Mouse (Mus musculus) olfactory bulb, adult 2 months (tissue): Measurements from ENCODE around the gene Herpud1. TPM values are rescaled to one million over a fixed set of nuclear protein-coding genes. Genes with fewer than 3 reads are reported as not detected.

ENCODE experiments used
- H3K27ac ChIP-seq: fragments of 200-500 bp; 2 replicates; pipeline ENCODE4 v1.5.1; 2012; ENCODE audit warnings: low read depth, low read length; ENCODE audit not compliant: insufficient read depth
- H3K4me1 ChIP-seq: fragments of 200-500 bp; 2 replicates; pipeline ENCODE4 v1.6.1; 2012; ENCODE audit warnings: low read length; ENCODE audit not compliant: control insufficient read depth, insufficient read depth
- H3K4me3 ChIP-seq: fragments of 200-500 bp; 2 replicates; pipeline ENCODE4 v1.5.1; 2012; ENCODE audit warnings: mild to moderate bottlenecking, low read depth, low read length, moderate library complexity; ENCODE audit not compliant: insufficient read depth
- CTCF ChIP-seq: fragments of 200-500 bp; IDR thresholded peaks from 2 replicates; pipeline ENCODE4 v1.5.1; 2012; ENCODE audit warnings: low read depth, mild to moderate bottlenecking, low read length, moderate library complexity; ENCODE audit not compliant: insufficient read depth
- POLR2A ChIP-seq: fragments of 200-500 bp; IDR thresholded peaks from 2 replicates; pipeline ENCODE4 v1.6.1; 2012; ENCODE audit warnings: mild to moderate bottlenecking, low read depth, low read length, moderate library complexity; ENCODE audit not compliant: insufficient read depth
- WGBS: fragments of 180-500 bp; shearing (Covaris S2); methylation state at CpG from one replicate; pipeline ENCODE4 v1.1.7; 2018; 5-methylcytosine and 5-hydroxymethylcytosine counted together
- polyA plus RNA-seq: library from polyadenylated mRNA; stranded (reverse); fragments of >200 nt; gene quantifications from 2 replicates; pipeline ENCODE4 v1.2.4, GENCODE M21; 2012; ENCODE audit warnings: low replicate concordance; ENCODE audit not compliant: missing spikeins, insufficient read depth, insufficient read length

Herpud1 gene
- polyA plus RNA-seq, 1 experiment, result not detected

DNA sequence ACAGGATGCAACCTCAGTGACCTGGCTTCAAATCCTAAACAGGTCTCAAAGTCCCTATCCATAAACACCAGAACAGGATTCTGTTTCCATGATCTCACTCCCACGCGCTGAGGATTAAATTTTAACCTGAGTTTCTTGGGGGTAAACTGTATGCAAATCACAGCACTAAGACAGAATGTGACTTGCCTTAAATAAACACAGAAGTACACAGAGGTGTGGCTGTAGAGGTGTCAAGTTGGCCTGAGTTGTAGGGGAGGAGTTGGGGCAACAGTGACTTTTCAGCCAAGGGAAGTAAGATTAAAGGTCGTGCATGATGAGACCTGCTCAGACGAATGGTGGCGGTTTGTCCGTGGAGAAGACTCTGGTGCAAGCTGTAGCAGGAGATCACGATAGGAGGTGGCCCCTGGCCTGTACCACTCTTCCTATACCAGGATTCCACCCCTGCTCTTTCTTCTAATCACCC, 32.1 kb upstream of the Herpud1 start:
- H3K27ac ChIP-seq, result no peak overlapping the region
- no peak overlapping the region for H3K4me3 ChIP-seq
- 91% methylated on average over 7 of the region's 7 CpGs for WGBS
- no peaks in the 10 kb centered on the region for H3K4me1 ChIP-seq
- TF ChIP-seq CTCF, result no peak
- TF ChIP-seq POLR2A, result no peak

DNA sequence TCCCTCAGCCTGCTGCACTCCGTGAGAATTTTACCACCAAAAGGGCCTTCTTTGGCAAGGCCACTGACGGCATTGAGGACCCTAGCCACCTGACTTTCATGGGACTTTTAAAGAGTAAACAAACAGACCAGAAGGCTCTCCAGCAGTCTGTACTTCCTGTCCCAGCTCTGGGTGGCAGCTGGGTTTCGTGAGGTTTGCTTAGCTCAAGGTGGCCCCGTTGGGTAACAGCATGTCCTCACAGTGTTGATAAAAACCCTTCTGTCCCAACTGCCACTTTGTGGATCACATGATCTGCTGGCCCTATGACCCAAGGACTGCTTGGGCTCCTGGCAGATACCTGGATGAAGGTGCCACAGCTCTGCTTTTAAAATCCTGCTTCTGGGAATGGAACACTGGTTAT, 31.7 kb upstream of the Herpud1 start:
- H3K4me1 ChIP-seq, result no peaks in the 10 kb centered on the region
- H3K4me3 ChIP-seq, result no peak overlapping the region
- no peak overlapping the region for H3K27ac ChIP-seq
- WGBS, result 83% methylated on average over 4 of the region's 4 CpGs
- no peak for TF ChIP-seq POLR2A
- TF ChIP-seq CTCF, result no peak

DNA sequence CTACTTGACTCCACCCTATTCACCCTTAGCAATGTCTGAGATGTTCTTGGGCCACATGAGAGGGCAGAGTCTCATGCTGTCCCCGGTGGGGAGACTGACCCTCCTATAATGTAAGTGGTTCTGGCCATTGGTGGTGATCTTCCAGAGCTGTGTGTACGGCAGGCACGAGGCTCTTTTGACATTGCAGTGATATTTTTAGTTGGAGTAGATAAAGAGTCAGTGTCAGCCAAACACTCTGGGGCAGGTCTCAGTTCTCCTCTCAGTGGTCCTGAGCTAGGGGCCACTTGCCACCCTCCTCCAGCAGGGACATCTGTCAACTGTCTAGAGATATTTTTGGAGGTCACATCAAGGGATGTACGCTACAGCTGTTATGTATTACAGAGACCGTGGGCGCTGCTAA, 29.0 kb upstream of the Herpud1 start:
- Histone ChIP-seq H3K4me1 (no peaks in the 10 kb centered on the region), H3K27ac (no peak overlapping the region), H3K4me3 (no peak overlapping the region)
- TF ChIP-seq POLR2A (no peak), CTCF (no peak)
- 90% methylated on average over 6 of the region's 6 CpGs for WGBS

DNA sequence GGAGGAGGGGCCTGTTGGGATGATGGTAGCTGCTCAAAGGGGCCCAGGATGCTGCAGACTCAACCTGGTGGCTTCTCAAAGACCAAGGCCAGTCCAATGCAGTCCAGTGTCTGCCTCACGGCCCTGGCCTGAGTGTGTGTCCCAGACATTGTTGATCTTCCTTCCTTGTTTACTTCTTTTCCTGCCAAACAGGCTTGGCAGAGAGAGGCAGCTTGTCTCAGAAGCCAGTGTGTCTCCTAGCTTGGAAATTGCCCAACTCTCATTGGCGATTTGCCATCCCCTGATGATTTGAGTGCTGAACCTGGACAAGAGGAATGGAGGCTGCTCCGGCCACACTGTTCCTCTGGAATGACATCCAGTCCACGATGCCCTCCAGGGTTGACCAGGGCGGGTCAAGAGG, 27.7 kb upstream of the Herpud1 start:
- no peak overlapping the region for H3K4me3 ChIP-seq
- H3K27ac ChIP-seq, result no peak overlapping the region
- 46% methylated on average over 5 of the region's 5 CpGs for WGBS
- H3K4me1 ChIP-seq, result peaks cover 8% of the 10 kb centered on the region
- TF ChIP-seq CTCF (no peak), POLR2A (no peak)

DNA sequence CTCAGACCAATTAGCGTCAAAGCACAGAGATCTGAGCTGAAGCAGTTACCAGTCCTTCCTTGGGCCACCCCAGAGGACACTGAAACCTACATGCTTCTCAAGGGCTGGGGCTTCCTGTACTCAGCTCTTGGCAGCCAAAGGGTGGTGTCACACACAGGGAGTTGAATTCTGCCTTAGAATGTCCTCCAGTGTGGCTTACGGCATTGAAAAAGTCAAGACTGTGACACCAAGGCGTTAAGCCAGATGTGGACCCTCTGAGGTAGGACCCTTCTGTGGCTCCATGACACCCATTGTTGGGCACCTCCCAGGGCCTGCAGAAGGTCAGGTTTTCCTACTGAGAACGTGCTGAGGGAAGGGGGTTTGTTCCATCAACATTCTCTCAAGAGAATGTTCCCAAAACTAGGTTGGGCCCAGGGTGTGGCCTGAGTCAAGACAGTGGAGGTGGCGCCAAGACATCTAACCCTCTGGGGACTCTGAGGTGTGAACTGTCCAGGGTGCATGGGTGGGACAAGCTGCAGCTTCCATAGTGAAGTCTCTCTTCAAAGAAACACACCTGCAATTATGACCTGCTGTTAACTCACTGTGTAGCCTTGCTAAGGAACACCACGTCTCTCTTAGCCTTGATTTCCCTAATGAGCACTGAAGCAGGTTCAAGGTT, 24.3 kb upstream of the Herpud1 start:
- WGBS, result 90% methylated on average over 6 of the region's 6 CpGs
- Histone ChIP-seq H3K27ac (no peak overlapping the region), H3K4me1 (peaks cover 12% of the 10 kb centered on the region), H3K4me3 (no peak overlapping the region)
- TF ChIP-seq POLR2A (no peak), CTCF (no peak)

DNA sequence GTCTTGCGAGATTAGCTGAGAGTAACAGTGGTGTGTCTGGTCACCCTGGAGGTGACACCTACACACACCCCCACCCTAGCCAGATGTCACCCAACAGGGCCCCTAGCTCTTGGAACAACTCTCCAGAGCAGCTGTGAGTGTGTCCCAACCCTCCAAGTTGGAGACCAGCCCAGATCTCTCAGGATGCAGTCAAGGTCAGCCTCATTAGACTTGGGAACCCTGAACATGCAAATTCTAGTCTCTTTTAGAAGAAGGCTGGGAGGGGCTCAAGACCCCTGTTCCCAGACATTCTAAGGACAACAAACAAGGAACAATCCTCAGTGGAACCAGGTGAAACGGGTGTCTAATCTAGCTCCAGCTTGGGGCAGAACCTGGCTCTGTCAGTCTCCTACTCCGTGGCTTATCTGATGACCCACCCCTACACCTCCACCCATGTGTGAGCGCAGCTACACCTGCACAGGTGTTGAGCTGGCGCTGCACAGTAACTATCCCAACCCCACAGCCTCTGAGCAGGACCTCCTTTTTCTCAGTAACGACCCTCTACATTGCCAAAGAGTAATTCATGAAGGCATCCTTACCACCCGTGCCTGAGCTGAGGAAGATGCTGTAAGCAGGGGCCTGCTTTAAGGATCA, 23.5 kb upstream of the Herpud1 start:
- 76% methylated on average over 7 of the region's 7 CpGs for WGBS
- Histone ChIP-seq H3K4me3 (no peak overlapping the region), H3K27ac (peak overlapping the region; percentile 63; the same call in 1 of the 2 replicates), H3K4me1 (peaks cover 12% of the 10 kb centered on the region)
- no peak for TF ChIP-seq POLR2A
- TF ChIP-seq CTCF, result no peak

DNA sequence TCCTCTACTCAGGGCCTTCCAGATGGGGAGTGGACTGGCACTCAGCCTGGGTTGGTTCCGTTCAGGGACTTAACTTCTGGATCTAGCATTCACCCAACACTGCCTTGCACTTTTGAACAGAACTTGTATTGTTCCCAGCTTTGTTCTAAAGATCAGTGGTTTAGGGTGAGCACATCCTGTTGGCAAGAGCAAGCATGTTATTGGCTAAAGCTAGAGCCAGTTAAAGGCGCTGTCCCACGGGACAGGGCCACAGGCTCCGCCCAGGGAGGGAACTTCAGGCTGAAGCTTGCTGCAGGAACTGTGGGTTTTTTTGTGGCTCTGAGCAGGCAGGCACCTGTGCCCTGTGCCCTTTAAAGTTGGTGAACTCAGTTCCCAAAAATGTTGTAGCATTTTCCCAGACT, 22.9 kb upstream of the Herpud1 start:
- peaks cover 12% of the 10 kb centered on the region for H3K4me1 ChIP-seq
- no peak for TF ChIP-seq CTCF
- no peak for TF ChIP-seq POLR2A
- H3K27ac ChIP-seq, result peak overlapping the region; percentile 63
- 51% methylated on average over 4 of the region's 4 CpGs for WGBS
- H3K4me3 ChIP-seq, result no peak overlapping the region

DNA sequence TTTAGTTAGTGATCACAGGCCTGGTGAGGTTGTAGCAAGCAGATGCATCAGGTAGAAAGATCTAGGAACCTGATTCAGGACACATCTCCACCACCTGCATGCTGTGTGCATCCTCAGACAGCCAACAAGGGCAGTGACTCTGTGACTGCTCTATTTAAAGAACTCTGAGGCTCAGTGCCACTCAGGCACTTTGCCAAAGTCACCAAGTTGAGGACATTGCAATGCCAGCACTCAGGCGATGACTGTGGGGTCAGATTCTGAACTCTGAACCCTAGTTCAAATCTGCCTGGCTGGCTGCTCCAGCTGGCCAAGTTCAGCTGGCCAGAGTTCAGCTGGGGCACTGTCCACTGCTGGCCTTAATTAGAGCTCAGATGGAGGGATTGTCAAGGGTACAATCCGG, 22.3 kb upstream of the Herpud1 start:
- peak overlapping the region; percentile 38 for H3K27ac ChIP-seq
- H3K4me3 ChIP-seq, result no peak overlapping the region
- peaks cover 12% of the 10 kb centered on the region for H3K4me1 ChIP-seq
- 66% methylated on average over 2 of the region's 2 CpGs for WGBS
- no peak for TF ChIP-seq CTCF

DNA sequence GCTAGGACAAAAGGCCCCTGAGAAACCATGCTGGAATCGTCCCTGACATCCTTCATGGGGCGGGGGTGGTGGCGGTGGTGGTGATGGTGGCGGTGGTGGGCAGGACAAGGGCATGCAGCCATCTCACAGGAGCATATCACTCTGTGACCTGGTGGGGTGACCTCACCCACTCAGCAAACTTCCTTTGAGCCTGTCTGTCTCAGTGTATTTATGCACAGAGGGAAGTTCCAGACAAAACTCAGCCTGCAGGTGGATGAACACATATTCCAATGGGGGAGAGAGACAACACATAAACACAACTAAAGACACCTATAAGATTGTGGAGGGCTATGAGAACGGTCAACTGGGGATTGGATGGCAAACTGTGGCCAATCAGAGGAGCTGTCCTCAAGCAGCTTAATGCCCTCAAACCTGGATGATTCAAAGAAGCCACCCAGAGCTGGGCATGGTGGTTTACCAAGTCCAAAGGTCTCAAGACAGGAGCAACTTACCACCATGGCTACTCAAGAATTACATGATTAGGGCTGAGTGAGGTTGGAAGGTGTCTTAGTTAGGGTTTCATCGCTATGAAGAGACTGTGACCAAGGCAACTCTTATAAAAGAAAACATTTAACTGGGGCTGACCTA, 21.4 kb upstream of the Herpud1 start:
- no peak overlapping the region for H3K27ac ChIP-seq
- WGBS, result 92% methylated on average over 6 of the region's 6 CpGs
- H3K4me3 ChIP-seq, result no peak overlapping the region
- peaks cover 12% of the 10 kb centered on the region for H3K4me1 ChIP-seq
- no peak for TF ChIP-seq POLR2A
- no peak for TF ChIP-seq CTCF
